Mouse (Mus musculus): ENCODE results near the gene Rap2a.

- TF ChIP-seq CTCF (IDR thresholded peaks at IDR 0.05) (no peak), EP300 (IDR thresholded peaks at IDR 0.05; ENCODE audit: insufficient read depth, low read depth, low read length) (no peak)
These were observed 2.0 kb upstream of the Rap2a start for GRCm38 (mm10) chr14:120476186-120476697.
